Mouse (Mus musculus): ENCODE data around the gene Pde2a.

GRCm38 (mm10) chr7:101501236-101501635 is 79.7 kb downstream of the Pde2a start:
- no peak for TF ChIP-seq CTCF (conservative IDR thresholded peaks at IDR 0.05 in 1 of 2, IDR thresholded peaks at IDR 0.05 in 1 of 2; ENCODE audit: low read depth in 2 of 2, low read length in 2 of 2)
- no peak for TF ChIP-seq POLR2A (IDR thresholded peaks at IDR 0.05; ENCODE audit: low read depth, low read length)
- no peak for TF ChIP-seq SMC3 (IDR thresholded peaks at IDR 0.05; ENCODE audit: low read depth, low read length)
- TF ChIP-seq RCOR1 (conservative IDR thresholded peaks at IDR 0.05; ENCODE audit: low read depth, low read length), result no peak
- no peak for TF ChIP-seq MAX (IDR thresholded peaks at IDR 0.05; ENCODE audit: low read length)
- no peak for TF ChIP-seq EP300 (IDR thresholded peaks at IDR 0.05; ENCODE audit: low read length)
- TF ChIP-seq RAD21 (IDR thresholded peaks at IDR 0.05; ENCODE audit: low read depth, low read length), result no peak
- no peak for TF ChIP-seq ZNF384 (IDR thresholded peaks at IDR 0.05; ENCODE audit: low read depth, low read length)
- TF ChIP-seq MXI1 (IDR thresholded peaks at IDR 0.05; ENCODE audit: low read depth, low read length), result no peak
- TF ChIP-seq GABPA (IDR thresholded peaks at IDR 0.05; ENCODE audit: insufficient replicate concordance, low read depth, low read length), result no peak

All from CH12.LX (cell line).